Mouse (Mus musculus): Measurements from ENCODE around the gene Pspn. TPM values are rescaled to one million over a fixed set of nuclear protein-coding genes. Genes with fewer than 3 reads are reported as not detected.

The Pspn gene
- polyA plus RNA-seq, 2 experiments: not detected

DNA sequence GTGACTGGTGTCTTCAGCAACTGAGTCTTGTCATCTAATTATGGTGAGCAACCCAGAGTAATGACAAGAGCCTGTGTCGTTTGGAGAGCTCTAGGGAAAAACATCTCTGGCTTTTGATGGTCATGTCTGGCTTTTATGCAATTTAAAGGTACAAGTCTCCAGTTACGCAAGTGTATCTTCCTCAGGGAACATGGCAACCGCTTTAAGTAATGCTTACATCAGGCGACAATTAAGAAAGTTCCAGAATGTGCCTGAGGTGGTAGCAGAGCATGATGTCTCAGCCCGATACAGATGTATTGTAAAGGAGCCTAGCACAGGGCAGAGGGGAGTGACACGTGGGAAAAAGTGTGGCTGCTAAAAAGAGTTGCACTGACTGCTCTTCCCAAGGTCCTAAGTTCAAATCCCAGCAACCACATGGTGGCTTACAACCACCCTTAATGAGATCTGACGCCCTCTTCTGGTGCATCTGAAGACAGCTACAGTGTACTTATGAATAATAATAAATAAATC is 10.8 kb downstream of the Pspn start:
- Histone ChIP-seq H3K27me3 (ENCODE audit: control insufficient read depth, insufficient read depth, low read length) (no peaks in the 10 kb centered on the region), H3K4me3 (replicated peaks; ENCODE audit: low read length) (peak overlapping the region; percentile 91), H3K9me3 (ENCODE audit: control insufficient read depth, low read length) (no peaks in the 10 kb centered on the region), H3K9ac (ENCODE audit: low read depth, low read length, severe bottlenecking) (no peak overlapping the region), H3K4me1 (ENCODE audit: control insufficient read depth, insufficient read depth, low read length) (peaks cover 5% of the 10 kb centered on the region; the same call in 1 of the 2 replicates), H3K36me3 (ENCODE audit: control insufficient read depth, insufficient read depth, low read length) (peaks cover 22% of the 10 kb centered on the region), H3K4me2 (replicated peaks; ENCODE audit: low read depth, low read length, severe bottlenecking) (peak overlapping the region; percentile 86), H3K27ac (replicated peaks; ENCODE audit: low read depth, low read length) (no peak overlapping the region)
- ATAC-seq (ENCODE audit: low FRiP score, low read depth) (no peak), DNase-seq (ENCODE audit: low spot score) (no peak)
- TF ChIP-seq POLR2A (IDR thresholded peaks at IDR 0.05; ENCODE audit: borderline replicate concordance, extremely low read depth, insufficient read depth, insufficient read length): no peak
- 71% methylated on average over 7 of the region's 7 CpGs for WGBS

DNA sequence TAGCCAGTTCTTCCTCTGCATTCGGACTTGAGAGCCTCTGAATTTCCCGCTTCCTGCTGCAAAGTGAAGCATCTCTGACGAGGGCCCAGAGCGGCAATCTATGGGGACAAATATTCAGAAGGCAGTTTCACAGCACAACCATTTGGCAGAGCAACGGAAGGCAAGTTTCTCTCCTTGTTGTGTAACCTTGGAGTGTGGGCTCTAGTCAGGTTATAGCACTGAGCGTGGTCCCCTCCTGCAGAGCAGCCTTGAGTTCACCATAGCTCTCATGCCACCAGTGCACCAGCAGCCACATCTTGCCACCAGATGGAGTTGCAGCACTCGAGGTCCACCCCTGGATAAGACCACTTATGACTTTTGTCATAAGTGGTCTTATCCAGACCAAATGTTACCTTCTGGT is 11.4 kb downstream of the Pspn start:
- Histone ChIP-seq H3K36me3 (ENCODE audit: control insufficient read depth, insufficient read depth, low read length) (peaks cover 17% of the 10 kb centered on the region), H3K27me3 (ENCODE audit: control insufficient read depth, insufficient read depth, low read length) (no peaks in the 10 kb centered on the region), H3K9ac (ENCODE audit: low read depth, low read length, severe bottlenecking) (no peak overlapping the region), H3K4me2 (replicated peaks; ENCODE audit: low read depth, low read length, severe bottlenecking) (no peak overlapping the region), H3K9me3 (ENCODE audit: control insufficient read depth, low read length) (no peaks in the 10 kb centered on the region), H3K4me3 (replicated peaks; ENCODE audit: low read length) (no peak overlapping the region), H3K4me1 (ENCODE audit: control insufficient read depth, insufficient read depth, low read length) (peaks cover 5% of the 10 kb centered on the region; the same call in 1 of the 2 replicates), H3K27ac (replicated peaks; ENCODE audit: low read depth, low read length) (no peak overlapping the region)
- TF ChIP-seq POLR2A (IDR thresholded peaks at IDR 0.05; ENCODE audit: borderline replicate concordance, extremely low read depth, insufficient read depth, insufficient read length): no peak
- DNase-seq (ENCODE audit: low spot score) (no peak), ATAC-seq (ENCODE audit: low FRiP score, low read depth) (no peak)
- 78% methylated on average over 7 of the region's 7 CpGs for WGBS

DNA sequence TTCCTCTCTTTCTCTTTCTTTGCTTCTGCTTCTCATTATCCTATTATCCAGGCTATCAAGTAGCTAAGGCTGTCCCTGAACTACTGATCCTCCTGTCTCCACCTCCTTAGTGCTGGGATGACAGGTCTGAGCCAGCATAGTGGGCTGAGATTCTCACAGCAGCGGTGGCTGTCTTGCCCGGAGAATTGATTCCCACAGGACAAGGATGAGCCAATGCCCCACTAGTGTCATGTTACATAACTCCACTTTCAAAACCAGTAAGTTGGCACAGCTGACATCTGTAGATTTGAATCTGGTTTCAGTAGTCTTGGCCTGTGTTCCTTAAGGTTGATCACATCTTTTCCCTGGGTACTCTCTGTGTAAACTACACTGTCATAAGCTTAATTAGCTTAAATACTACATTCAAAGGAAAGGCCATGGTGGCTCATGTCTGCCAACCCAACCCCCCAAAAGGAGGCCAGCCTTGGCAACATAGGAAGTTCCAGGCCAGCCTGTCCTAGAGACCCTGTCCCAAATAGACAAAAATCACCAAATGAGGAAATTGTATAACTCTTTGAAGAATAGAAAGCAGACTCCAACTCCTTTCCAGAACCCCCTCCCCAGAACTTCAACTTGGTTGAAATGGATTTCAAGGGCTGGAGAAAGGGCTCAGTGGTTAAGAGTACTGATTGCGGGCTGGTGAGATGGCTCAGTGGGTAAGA is 13.6 kb downstream of the Pspn start:
- DNase-seq (ENCODE audit: low spot score) (no peak), ATAC-seq (ENCODE audit: low FRiP score, low read depth) (no peak)
- no peaks in the 10 kb centered on the region for H3K9me3 ChIP-seq (ENCODE audit: control insufficient read depth, low read length)
- peaks cover 5% of the 10 kb centered on the region; the same call in 1 of the 2 replicates for H3K4me1 ChIP-seq (ENCODE audit: control insufficient read depth, insufficient read depth, low read length)
- no peak overlapping the region for H3K4me2 ChIP-seq (replicated peaks; ENCODE audit: low read depth, low read length, severe bottlenecking)
- no peak for TF ChIP-seq POLR2A (IDR thresholded peaks at IDR 0.05; ENCODE audit: borderline replicate concordance, extremely low read depth, insufficient read depth, insufficient read length)
- no peak overlapping the region for H3K4me3 ChIP-seq (replicated peaks; ENCODE audit: low read length)
- H3K36me3 ChIP-seq (ENCODE audit: control insufficient read depth, insufficient read depth, low read length): 0 out of 2 replicates have a peak, but pooled peaks cover under 1% of the 10 kb centered on the region
- no peak overlapping the region for H3K9ac ChIP-seq (ENCODE audit: low read depth, low read length, severe bottlenecking)
- H3K27ac ChIP-seq (replicated peaks; ENCODE audit: low read depth, low read length): no peak overlapping the region
- no peaks in the 10 kb centered on the region for H3K27me3 ChIP-seq (ENCODE audit: control insufficient read depth, insufficient read depth, low read length)
- WGBS: 79% methylated on average over 3 of the region's 3 CpGs

DNA sequence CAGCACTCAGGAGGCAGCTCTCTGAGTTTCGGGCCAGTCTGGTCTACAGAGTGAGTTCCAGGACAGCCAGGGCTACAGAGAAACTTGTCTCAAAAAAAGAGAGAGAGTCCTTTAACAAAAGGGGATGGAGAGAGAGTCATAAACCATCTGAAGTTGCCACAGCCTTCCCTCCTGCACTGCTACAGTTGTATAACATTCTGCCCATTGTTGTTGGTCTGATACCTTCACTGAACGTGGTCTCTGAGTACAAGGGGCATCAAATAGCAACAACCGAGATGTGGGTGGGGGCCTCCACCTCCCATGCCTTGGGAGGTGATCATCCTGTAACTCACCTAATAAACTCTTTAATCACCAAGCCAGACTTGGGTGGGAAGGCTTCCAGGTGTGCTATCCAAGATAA is 14.2 kb downstream of the Pspn start:
- Histone ChIP-seq H3K4me3 (replicated peaks; ENCODE audit: low read length) (no peak overlapping the region), H3K4me2 (replicated peaks; ENCODE audit: low read depth, low read length, severe bottlenecking) (no peak overlapping the region), H3K4me1 (ENCODE audit: control insufficient read depth, insufficient read depth, low read length) (no peaks in the 10 kb centered on the region), H3K27me3 (ENCODE audit: control insufficient read depth, insufficient read depth, low read length) (no peaks in the 10 kb centered on the region), H3K9ac (ENCODE audit: low read depth, low read length, severe bottlenecking) (no peak overlapping the region), H3K9me3 (ENCODE audit: control insufficient read depth, low read length) (no peaks in the 10 kb centered on the region), H3K27ac (replicated peaks; ENCODE audit: low read depth, low read length) (no peak overlapping the region), H3K36me3 (ENCODE audit: control insufficient read depth, insufficient read depth, low read length) (no peaks in the 10 kb centered on the region)
- ATAC-seq (ENCODE audit: low FRiP score, low read depth) (no peak), DNase-seq (ENCODE audit: low spot score) (no peak)
- 70% methylated on average over 3 of the region's 3 CpGs for WGBS
- no peak for TF ChIP-seq POLR2A (IDR thresholded peaks at IDR 0.05; ENCODE audit: borderline replicate concordance, extremely low read depth, insufficient read depth, insufficient read length)

DNA sequence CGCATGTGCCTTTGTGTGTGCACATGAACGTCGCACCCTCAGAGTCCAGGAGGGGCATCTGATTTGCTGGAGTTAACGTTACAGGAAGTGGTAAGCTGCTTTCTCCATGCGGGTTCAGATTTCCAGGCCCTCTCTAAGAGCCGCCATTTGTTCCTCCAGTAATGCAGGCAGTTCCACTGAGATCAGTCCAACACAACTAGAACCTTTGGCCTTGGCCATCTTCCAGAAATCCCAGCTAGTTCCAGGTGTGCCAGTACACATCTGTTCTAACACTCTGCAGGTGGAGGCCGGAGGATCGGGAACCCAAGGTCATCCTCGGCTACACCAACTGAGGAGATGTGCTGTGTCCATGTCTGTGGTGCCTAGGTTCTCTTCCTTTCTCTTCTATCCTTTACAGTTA is 14.9 kb downstream of the Pspn start:
- Histone ChIP-seq H3K4me1 (ENCODE audit: control insufficient read depth, insufficient read depth, low read length) (no peaks in the 10 kb centered on the region), H3K27me3 (ENCODE audit: control insufficient read depth, insufficient read depth, low read length) (no peaks in the 10 kb centered on the region), H3K9ac (ENCODE audit: low read depth, low read length, severe bottlenecking) (no peak overlapping the region), H3K36me3 (ENCODE audit: control insufficient read depth, insufficient read depth, low read length) (no peaks in the 10 kb centered on the region), H3K9me3 (ENCODE audit: control insufficient read depth, low read length) (no peaks in the 10 kb centered on the region), H3K27ac (replicated peaks; ENCODE audit: low read depth, low read length) (no peak overlapping the region), H3K4me2 (replicated peaks; ENCODE audit: low read depth, low read length, severe bottlenecking) (no peak overlapping the region), H3K4me3 (replicated peaks; ENCODE audit: low read length) (no peak overlapping the region)
- WGBS: 75% methylated on average over 9 of the region's 9 CpGs
- TF ChIP-seq POLR2A (IDR thresholded peaks at IDR 0.05; ENCODE audit: borderline replicate concordance, extremely low read depth, insufficient read depth, insufficient read length): no peak
- ATAC-seq (ENCODE audit: low FRiP score, low read depth) (no peak), DNase-seq (ENCODE audit: low spot score) (no peak)

All from limb, embryonic 14.5 days (tissue).